Mouse (Mus musculus) Patski (cell line): ENCODE measurements at regions not wholly inside any gene's neighbourhood (a gene's known extent, or its start where the extent isn't known, plus 50 kb on each side); places are given as distances from the start of the nearest gene placed in this dataset.

Experiments
- ATAC-seq: fragments of 100-300 bp; one replicate; pipeline ENCODE4 v1.8.0; 2021
- CTCF ChIA-PET: fragments of 350-600 bp; sonication (Branson Sonifier 250); formaldehyde crosslinking; loops from one replicate; lab custom pipeline; 2022; ENCODE audit warnings: inconsistent platforms; lab: Charles Lee
- POLR2A ChIA-PET: fragments of 350-600 bp; sonication (Branson Sonifier 250); formaldehyde crosslinking; loops from one replicate; lab custom pipeline; 2022; ENCODE audit warnings: antibody characterized with exemption, inconsistent platforms; lab: Charles Lee
- DNase-seq: peaks from one replicate; pipeline ENCODE4 v3.0.0-alpha.2; 2011; ENCODE audit warnings: low read depth, low spot score
- H3K27me3 ChIP-seq: fragments of 371-371 bp; one replicate; pipeline ENCODE4 v1.5.1; 2021
- CTCF ChIP-seq: fragments of 100-300 bp; IDR thresholded peaks from one replicate; pipeline ENCODE4 v1.5.1; 2021
- in situ Hi-C: fragments of 300-500 bp; cut with MboI; formaldehyde crosslinking; loops from 3 replicates; pipeline ENCODE4 v1.11.1; 2018; ENCODE audit warnings: low pct_unique_long_range_greater_than_20kb, mixed read lengths

GRCm38 (mm10) chr2:72541246-72541645 lies 65.3 kb downstream of the Cdca7 start:
- CTCF ChIA-PET: no interaction called here
- peaks cover 21% of the 10 kb centered on the region for H3K27me3 ChIP-seq
- POLR2A ChIA-PET: no interaction called here
- in situ Hi-C loops: no loop called here
- TF ChIP-seq CTCF: no peak
- DNase-seq: no peak
- ATAC-seq: no peak

DNA sequence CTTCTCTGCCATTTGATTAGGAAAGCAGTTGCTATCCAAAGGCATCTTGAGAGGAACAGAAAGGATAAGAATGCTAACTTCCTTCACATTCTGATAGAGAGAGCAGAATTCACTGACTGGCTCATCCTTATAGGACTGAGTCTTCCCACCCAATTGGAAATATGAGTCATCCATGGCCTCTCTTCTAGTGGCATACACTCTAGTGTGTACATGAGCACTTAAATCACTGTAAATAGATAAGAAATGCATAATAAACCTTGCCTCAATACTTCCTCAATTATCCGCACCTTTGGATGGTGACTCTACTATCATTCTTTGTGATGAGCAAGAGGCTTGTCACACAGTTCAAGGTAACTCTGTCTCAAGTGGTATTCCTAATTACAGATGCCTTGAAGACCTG lies 69.5 kb downstream of the Cdca7 start:
- ChIA-PET POLR2A (no interaction called here), CTCF (interaction anchor here (1.0 kb wide), 1 partner anchor 12 kb away, joined by 3 read pairs; no protein-coding TSS in a partner anchor)
- TF ChIP-seq CTCF: no peak

GRCm38 (mm10) chr2:72546476-72546875 lies 70.5 kb downstream of the Cdca7 start:
- in situ Hi-C loops: no loop called here
- no peak for TF ChIP-seq CTCF
- CTCF ChIA-PET: no interaction called here
- peaks cover 6% of the 10 kb centered on the region for H3K27me3 ChIP-seq
- POLR2A ChIA-PET: no interaction called here
- ATAC-seq (no peak), DNase-seq (no peak)

More for the DNA sequence above, 69.5 kb downstream of the Cdca7 start:
- H3K27me3 ChIP-seq: peaks cover 12% of the 10 kb centered on the region
- ATAC-seq (no peak), DNase-seq (no peak)
- in situ Hi-C loops: no loop called here

- DNase-seq (no peak), ATAC-seq (no peak)
- POLR2A ChIA-PET: no interaction called here
- TF ChIP-seq CTCF: no peak
- H3K27me3 ChIP-seq: peaks cover 4% of the 10 kb centered on the region
- in situ Hi-C loops: no loop called here
- CTCF ChIA-PET: no interaction called here
Observed at GRCm38 (mm10) chr2:72546963-72547362, 71.0 kb downstream of the Cdca7 start.

DNA sequence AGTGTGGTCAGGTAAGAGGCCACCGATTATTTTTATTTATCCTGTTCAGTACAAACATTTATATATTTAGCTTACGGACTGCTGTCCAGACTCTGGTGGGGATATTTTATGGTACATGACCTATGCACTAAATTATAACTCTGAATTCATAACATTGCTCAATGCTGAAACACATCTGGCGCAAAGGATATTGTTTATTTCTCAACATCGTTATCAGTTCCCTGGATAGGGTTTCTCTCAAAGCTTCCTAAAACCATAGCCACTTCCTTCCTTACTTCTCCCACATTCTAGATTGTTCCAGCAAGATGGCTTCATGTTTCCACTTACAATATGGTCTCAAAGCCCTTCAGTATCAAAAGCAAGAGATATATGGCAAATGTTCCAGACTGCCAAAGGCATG lies 75.3 kb downstream of the Cdca7 start:
- H3K27me3 ChIP-seq: peaks cover 28% of the 10 kb centered on the region
- ATAC-seq (no peak), DNase-seq (no peak)
- ChIA-PET POLR2A (no interaction called here), CTCF (no interaction called here)
- TF ChIP-seq CTCF: no peak
- in situ Hi-C loops: no loop called here

DNA sequence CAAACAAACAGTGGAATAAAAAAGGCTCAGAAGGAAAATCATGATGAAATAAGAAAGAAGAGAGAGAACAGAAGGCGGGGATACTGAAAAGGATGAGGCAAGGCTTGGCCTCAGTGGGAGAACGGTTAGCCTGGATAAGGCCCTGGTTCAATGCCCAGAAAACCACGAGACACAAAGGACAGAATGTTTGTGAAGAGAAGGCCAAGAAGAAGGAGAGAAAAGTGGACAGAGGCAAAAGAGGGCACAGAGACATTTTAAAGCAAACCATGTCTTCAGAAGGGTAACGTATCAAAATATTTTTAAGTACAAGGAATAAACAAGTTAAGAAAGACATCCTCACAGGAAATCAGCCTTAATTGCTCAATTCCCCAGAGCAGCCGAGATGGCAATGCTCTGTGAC lies 78.6 kb downstream of the Cdca7 start:
- peaks cover 41% of the 10 kb centered on the region for H3K27me3 ChIP-seq
- in situ Hi-C loops: no loop called here
- ATAC-seq: no peak
- POLR2A ChIA-PET: no interaction called here
- no peak for TF ChIP-seq CTCF
- CTCF ChIA-PET: no interaction called here
- no peak for DNase-seq

GRCm38 (mm10) chr2:72555116-72555515 lies 79.2 kb downstream of the Cdca7 start:
- ATAC-seq: no peak
- ChIA-PET CTCF (no interaction called here), POLR2A (no interaction called here)
- DNase-seq: no peak
- in situ Hi-C loops: no loop called here
- TF ChIP-seq CTCF: no peak
- peaks cover 45% of the 10 kb centered on the region for H3K27me3 ChIP-seq

DNA sequence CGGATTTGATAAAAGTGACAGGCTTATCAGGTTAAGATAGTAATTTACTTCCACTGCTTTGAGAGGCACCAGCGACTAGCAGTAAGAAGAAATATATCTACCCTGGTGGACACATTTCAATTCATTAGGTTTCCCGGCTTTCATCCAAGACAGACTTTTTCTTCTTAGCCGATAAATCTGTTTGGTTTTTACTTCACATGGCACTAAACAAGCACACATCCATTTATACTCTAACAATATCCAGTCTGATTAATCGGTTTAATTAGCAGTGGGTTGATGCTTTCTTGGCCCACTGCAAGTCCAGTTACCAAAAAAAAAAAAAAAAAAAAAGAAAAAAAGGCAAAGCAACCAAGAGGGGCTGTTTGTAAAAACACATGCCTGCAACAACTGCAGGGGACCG lies 79.6 kb downstream of the Cdca7 start:
- no peak for TF ChIP-seq CTCF
- in situ Hi-C loops: no loop called here
- POLR2A ChIA-PET: no interaction called here
- H3K27me3 ChIP-seq: peaks cover 49% of the 10 kb centered on the region
- CTCF ChIA-PET: no interaction called here
- DNase-seq: no peak
- no peak for ATAC-seq

GRCm38 (mm10) chr2:72556064-72556821 lies 80.3 kb downstream of the Cdca7 start:
- no peak for TF ChIP-seq CTCF
- ChIA-PET CTCF (no interaction called here), POLR2A (no interaction called here)
- H3K27me3 ChIP-seq: peaks cover 53% of the 10 kb centered on the region
- ATAC-seq (no peak), DNase-seq (no peak)
- in situ Hi-C loops: no loop called here

- POLR2A ChIA-PET: no interaction called here
- no peak for TF ChIP-seq CTCF
- DNase-seq: no peak
- CTCF ChIA-PET: interaction anchor here (1.1 kb wide), 1 partner anchor 12 kb away, joined by 3 read pairs; no protein-coding TSS in a partner anchor
- peaks cover 62% of the 10 kb centered on the region for H3K27me3 ChIP-seq
- no peak for ATAC-seq
- in situ Hi-C loops: no loop called here
Observed at GRCm38 (mm10) chr2:72557161-72557560, 81.2 kb downstream of the Cdca7 start.

DNA sequence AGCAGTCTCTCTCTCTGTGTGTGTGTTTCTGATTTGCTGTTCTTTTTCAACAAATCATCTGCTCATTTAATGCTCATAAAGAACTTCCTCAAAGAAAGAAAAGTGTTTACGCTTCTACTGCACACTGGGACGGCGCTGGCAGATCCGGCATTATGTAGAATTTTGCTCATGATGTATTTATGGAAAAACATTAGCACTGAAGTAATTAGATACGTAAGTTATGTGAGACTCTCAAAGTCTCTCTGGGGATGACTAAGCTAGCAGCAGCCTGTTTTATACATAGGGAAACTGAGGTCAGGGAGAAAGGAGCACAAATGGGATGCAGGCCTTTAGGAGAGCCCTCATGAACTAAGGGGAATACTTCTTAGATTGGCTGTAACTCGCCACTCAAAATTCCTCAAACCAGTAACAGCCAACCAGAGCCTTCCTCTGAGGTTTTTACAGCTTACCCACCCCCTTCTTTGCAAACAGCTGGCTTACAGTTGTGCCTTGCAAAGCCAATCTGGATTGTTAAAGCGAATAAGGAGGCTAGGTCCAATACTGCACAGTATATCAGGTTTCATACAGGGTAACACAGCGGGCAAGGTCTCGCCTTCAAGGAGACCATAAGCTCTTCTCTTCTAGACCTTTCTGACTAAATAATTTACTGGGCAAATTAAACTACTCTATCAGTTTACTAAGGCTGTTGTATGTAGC lies 81.8 kb downstream of the Cdca7 start:
- ChIA-PET POLR2A (no interaction called here), CTCF (interaction anchor here (1.1 kb wide), 1 partner anchor 13 kb away, joined by 3 read pairs; no protein-coding TSS in a partner anchor)
- H3K27me3 ChIP-seq: peaks cover 67% of the 10 kb centered on the region
- DNase-seq (no peak), ATAC-seq (no peak)
- in situ Hi-C loops: no loop called here
- TF ChIP-seq CTCF: no peak
